Mouse (Mus musculus): ENCODE measurements around the gene Tsg101. TPM values are rescaled to one million over a fixed set of nuclear protein-coding genes. Genes with fewer than 3 reads are reported as not detected.
A peak's percentile ranks its signal among the peaks of the same experiment; 100 is the strongest.

Tsg101 gene
- polyA plus RNA-seq (2015; fragmentation: Nextera tagmentation; extraction: Ambion mirVana) = 292 and 317 TPM in 2 replicates

GRCm38 (mm10) chr7:46919551-46920176 is at the start of gene Tsg101:
Gene Tsg101, minus strand, starts transcription at chr7:46919969.
- Histone ChIP-seq H3K36me3 (no peaks in the 10 kb centered on the region), H3K27ac (replicated peaks) (peak within 1 kb of the TSS; percentile 96), H3K9ac (replicated peaks) (peak within 1 kb of the TSS; percentile 96), H3K4me1 (peaks cover 38% of the 10 kb centered on the region), H3K4me2 (peak within 1 kb of the TSS; percentile 75), H3K27me3 (replicated peaks) (no peaks in the 10 kb centered on the region), H3K4me3 (replicated peaks) (peak within 1 kb of the TSS; percentile 96), H3K9me3 (replicated peaks) (no peaks in the 10 kb centered on the region)
- WGBS = under 1% methylated on average over 69 of the region's 75 CpGs
- ATAC-seq (ENCODE audit: low FRiP score) = peak; percentile 95

DNA sequence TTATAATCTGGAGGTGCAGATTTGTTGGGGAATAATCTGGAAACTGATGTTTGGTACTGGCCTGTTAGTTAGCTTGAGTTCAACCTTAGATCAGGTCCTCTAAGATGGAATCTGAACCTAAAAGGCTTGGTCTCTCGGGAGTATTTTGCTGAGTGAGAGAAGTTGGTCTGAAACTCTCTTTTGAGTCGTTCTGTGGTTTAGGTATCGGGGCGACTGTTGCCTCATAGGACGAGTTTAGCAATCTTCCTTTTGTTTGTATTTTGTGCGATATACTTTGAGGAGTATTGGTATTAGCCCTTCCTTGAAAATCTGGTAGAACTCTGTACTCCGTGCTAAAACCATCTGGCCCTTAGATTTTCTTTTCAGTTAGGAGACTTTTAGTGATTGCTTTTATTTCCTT is 44.3 kb upstream of the Tsg101 start:
- no peak overlapping the region for H3K9ac ChIP-seq (replicated peaks)
- peaks cover 12% of the 10 kb centered on the region for H3K4me1 ChIP-seq
- no peak for ATAC-seq (ENCODE audit: low FRiP score)
- H3K27ac ChIP-seq (replicated peaks) = no peak overlapping the region
- no peak overlapping the region for H3K4me3 ChIP-seq (replicated peaks)
- H3K27me3 ChIP-seq (replicated peaks) = peaks cover 6% of the 10 kb centered on the region; the same call in 1 of the 2 replicates
- 85% methylated on average over 7 of the region's 7 CpGs for WGBS
- no peaks in the 10 kb centered on the region for H3K9me3 ChIP-seq (replicated peaks)
- H3K4me2 ChIP-seq = no peak overlapping the region
- no peaks in the 10 kb centered on the region for H3K36me3 ChIP-seq

DNA sequence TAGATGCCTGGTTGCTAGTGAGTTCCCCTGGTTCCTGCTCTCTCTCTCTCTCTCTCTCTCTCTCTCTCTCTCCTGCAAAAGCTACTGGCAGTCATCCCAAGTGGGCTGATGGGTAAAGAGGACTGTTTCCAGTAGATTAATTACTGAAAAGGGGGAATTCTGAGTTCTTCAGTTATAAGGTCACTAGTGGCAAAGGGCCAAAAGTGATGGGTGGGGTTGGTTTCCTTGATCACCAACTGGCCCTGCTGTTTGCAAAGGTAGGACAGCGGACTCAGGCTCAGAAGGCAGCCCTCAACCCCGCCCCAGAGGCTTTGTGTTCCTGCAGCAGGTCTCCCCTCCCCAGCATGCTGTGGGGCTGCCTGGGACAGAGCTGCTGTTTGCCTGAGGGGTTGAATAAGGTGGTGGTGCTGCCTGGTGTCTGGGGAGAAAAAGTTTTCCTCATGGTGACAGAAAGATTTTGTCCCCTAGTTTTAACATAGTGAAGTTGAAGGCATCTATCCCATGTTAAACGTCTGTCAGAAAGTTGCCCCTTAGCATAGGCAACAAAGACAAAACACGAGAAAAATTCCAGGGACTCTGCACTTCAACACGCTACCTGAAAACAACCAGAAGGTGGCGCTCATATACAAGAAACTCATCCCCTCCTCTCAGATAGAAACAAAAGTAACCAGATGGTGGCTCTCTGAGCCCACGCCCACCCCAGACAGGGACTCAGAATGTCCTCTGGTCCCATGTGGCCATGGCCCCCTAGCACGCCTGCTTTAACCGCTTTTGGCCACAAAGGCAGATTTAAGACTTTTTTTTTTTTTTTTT is 43.2 kb upstream of the Tsg101 start:
- H3K36me3 ChIP-seq = no peaks in the 10 kb centered on the region
- peak overlapping the region; percentile 2; the same call in 1 of the 2 replicates for H3K4me3 ChIP-seq (replicated peaks)
- under 1% methylated on average over 9 of the region's 9 CpGs for WGBS
- ATAC-seq (ENCODE audit: low FRiP score) = peak; percentile 65
- H3K27me3 ChIP-seq (replicated peaks) = peaks cover 6% of the 10 kb centered on the region; the same call in 1 of the 2 replicates
- H3K4me2 ChIP-seq = peak overlapping the region; percentile 41
- peak overlapping the region; percentile 26; the same call in 1 of the 2 replicates for H3K9ac ChIP-seq (replicated peaks)
- H3K4me1 ChIP-seq = peaks cover 14% of the 10 kb centered on the region
- peak overlapping the region; percentile 58; the same call in 1 of the 2 replicates for H3K27ac ChIP-seq (replicated peaks)
- H3K9me3 ChIP-seq (replicated peaks) = no peaks in the 10 kb centered on the region

DNA sequence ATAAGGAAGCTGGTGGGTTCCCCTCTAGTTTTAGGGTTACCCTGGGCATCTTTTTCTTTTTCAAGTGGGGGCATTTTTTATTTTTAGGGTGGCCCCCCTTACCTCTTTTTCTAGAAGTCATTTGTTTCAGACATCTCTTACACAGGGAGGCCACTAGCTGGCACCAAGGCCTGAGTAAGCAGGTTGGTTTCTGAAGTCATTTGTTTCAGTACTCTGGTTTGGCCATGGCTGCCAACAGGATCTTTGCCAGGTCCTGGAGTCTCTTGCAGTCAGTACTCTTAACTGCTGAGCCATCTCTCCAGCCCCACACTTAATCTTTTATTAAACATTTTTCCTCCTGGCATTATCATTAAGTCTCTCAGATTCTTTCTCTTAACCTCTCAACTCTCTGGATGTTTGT is 42.4 kb upstream of the Tsg101 start:
- Histone ChIP-seq H3K9ac (replicated peaks) (no peak overlapping the region), H3K9me3 (replicated peaks) (no peaks in the 10 kb centered on the region), H3K36me3 (no peaks in the 10 kb centered on the region), H3K4me2 (no peak overlapping the region), H3K27ac (replicated peaks) (peak overlapping the region; percentile 23; the same call in 1 of the 2 replicates), H3K4me1 (peaks cover 23% of the 10 kb centered on the region), H3K4me3 (replicated peaks) (no peak overlapping the region), H3K27me3 (replicated peaks) (peaks cover 6% of the 10 kb centered on the region; the same call in 1 of the 2 replicates)
- no peak for ATAC-seq (ENCODE audit: low FRiP score)

DNA sequence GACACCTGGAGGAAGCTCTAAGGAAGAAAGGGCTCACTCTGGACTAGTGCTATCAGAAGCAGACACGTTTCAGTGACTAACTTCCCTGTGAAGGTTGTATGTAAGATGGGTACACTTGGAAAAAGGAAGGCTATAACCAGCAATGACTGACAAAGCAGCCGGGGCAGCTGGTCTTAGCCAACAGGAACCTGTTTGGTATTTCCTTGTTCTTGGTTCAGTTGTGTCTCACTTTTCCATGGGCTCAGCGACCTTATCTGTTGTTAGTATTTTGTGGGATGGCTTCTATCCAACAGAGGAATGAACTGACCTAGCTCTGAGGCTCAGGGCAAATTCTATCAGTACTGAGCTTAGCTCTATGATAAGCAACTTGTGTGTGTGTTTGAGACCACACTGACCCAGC is 41.2 kb upstream of the Tsg101 start:
- no peak for ATAC-seq (ENCODE audit: low FRiP score)
- H3K9me3 ChIP-seq (replicated peaks) = no peaks in the 10 kb centered on the region
- no peak overlapping the region for H3K27ac ChIP-seq (replicated peaks)
- peaks cover 24% of the 10 kb centered on the region for H3K4me1 ChIP-seq
- WGBS = 64% methylated on average over 3 of the region's 3 CpGs
- no peak overlapping the region for H3K9ac ChIP-seq (replicated peaks)
- no peak overlapping the region for H3K4me3 ChIP-seq (replicated peaks)
- H3K4me2 ChIP-seq = no peak overlapping the region
- H3K27me3 ChIP-seq (replicated peaks) = peaks cover 6% of the 10 kb centered on the region; the same call in 1 of the 2 replicates
- H3K36me3 ChIP-seq = no peaks in the 10 kb centered on the region

DNA sequence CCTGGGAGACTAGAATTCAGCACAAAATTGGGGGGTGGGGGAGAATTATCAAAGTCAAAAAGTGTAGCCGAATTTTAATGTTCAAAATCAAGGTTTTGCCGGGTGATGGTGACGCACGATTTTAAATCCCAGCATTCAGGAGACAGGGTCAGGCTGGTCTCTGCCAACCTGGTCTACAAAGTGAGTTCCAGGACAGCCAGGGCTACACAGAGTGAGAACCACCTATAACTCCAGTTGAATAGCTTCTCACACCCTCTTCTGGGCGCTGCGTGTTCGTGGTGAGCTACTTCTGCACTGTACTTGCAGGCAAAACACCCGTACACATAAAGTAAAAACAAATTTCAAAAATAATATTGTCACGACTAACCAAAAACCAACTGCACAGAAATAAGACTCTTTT is 39.1 kb upstream of the Tsg101 start:
- Histone ChIP-seq H3K27me3 (replicated peaks) (peaks cover 6% of the 10 kb centered on the region; the same call in 1 of the 2 replicates), H3K36me3 (peaks cover 12% of the 10 kb centered on the region), H3K4me1 (peaks cover 24% of the 10 kb centered on the region), H3K4me3 (replicated peaks) (peak overlapping the region; percentile 71), H3K9me3 (replicated peaks) (no peaks in the 10 kb centered on the region), H3K9ac (replicated peaks) (peak overlapping the region; percentile 79), H3K4me2 (peak overlapping the region; percentile 90), H3K27ac (replicated peaks) (peak overlapping the region; percentile 51; the same call in 1 of the 2 replicates)
- peak; percentile 53; the same call in 1 of the 2 replicates for ATAC-seq (ENCODE audit: low FRiP score)
- 19% methylated on average over 9 of the region's 9 CpGs for WGBS

DNA sequence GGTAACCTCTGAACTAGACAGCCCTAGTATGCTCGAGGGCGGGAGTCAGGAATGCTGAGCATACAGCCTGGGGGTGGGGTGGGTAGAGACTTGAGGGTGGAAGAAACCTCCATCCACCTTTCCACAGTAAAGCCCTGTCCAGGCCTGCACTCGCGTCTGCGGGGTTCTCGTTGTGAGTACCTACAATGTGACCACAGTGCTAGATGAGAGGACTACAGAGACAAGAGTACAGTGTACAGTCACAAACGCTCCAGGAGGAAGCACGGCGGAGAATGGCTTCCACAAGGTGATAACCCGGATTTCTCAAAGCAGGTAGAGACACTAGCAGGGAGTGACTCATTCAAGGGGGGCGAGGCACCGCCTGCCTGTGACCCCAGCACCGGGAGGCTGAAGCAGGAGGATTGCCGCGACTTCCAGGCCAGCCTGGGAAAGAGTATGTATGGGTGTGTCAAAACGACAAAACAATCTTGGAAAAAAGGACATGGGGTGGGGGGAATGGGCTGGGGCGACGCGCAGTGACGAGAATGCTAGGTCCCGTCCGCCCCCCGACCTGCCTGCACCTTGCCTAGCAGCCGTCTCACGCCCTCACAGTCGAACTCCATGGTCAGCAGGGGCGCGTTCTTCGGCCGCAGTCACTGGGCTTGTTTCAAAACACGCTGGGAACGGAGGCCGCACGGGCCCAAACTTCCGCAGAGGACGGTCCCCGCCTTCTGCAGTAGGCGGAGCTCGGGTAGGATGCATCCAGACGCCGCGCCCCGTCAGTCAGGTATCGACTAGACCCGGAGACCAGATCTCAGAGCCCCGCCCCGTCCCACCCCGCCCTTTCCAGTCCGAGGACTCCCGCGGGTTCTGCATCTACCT is 38.3 kb upstream of the Tsg101 start, which contains the start of gene Uevld:
TSS of gene Uevld (minus strand) at position 697 of the 861 bp plus-strand sequence.
- Histone ChIP-seq H3K4me2 (peak within 1 kb of the TSS; percentile 90), H3K4me3 (replicated peaks) (peak within 1 kb of the TSS; percentile 71), H3K27me3 (replicated peaks) (peaks cover 6% of the 10 kb centered on the region; the same call in 1 of the 2 replicates), H3K27ac (replicated peaks) (peak within 1 kb of the TSS; percentile 51; the same call in 1 of the 2 replicates), H3K9me3 (replicated peaks) (no peaks in the 10 kb centered on the region), H3K9ac (replicated peaks) (peak within 1 kb of the TSS; percentile 79), H3K36me3 (peaks cover 19% of the 10 kb centered on the region), H3K4me1 (peaks cover 18% of the 10 kb centered on the region)
- peak; percentile 92 for ATAC-seq (ENCODE audit: low FRiP score)
- WGBS = under 1% methylated on average over 51 of the region's 51 CpGs

DNA sequence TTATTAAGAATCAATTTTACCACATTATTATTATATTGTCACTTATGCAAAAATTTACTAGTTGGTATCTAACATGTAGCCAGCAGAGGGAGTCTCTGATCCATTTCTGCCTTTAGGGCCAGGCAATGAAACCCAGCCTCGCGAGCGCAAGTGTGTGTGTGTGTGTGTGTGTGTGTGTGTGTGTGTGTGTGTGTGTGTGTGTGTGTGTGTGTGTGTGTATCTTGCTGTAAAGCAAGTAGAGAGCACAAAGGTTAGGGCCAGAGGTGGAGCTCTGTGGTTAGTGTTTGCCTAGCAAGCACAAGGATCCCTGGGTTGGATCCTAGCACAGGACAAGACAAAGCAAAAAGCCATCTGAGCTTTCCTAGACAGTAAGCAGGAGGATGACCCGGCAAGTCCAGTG is 16.1 kb upstream of the Tsg101 start:
- Histone ChIP-seq H3K27me3 (replicated peaks) (no peaks in the 10 kb centered on the region), H3K27ac (replicated peaks) (no peak overlapping the region), H3K9me3 (replicated peaks) (no peaks in the 10 kb centered on the region), H3K9ac (replicated peaks) (no peak overlapping the region), H3K4me1 (no peaks in the 10 kb centered on the region), H3K4me2 (no peak overlapping the region), H3K4me3 (replicated peaks) (no peak overlapping the region), H3K36me3 (peaks cover 40% of the 10 kb centered on the region)
- no peak for ATAC-seq (ENCODE audit: low FRiP score)
- 55% methylated on average over 4 of the region's 4 CpGs for WGBS

DNA sequence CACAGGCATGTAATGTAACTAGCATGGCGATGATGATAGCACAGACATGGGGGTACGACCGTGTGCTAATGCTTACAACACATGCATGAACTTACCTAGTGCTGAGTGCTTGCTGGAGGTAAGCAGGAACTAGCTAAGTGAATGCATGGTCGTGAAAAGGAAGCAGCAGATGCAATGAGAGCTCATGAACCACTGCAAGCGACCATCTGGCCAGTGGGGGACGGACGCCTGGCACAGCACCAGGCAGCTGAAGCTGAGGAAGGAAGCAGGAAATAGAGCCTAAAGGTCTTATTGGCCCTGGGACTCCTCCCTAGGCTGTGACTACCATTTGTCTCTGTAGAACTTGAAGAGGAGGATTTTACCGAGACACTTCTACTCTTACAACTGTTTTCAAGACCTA is 15.0 kb upstream of the Tsg101 start:
- Histone ChIP-seq H3K4me3 (replicated peaks) (no peak overlapping the region), H3K27ac (replicated peaks) (no peak overlapping the region), H3K9ac (replicated peaks) (no peak overlapping the region), H3K4me2 (no peak overlapping the region), H3K27me3 (replicated peaks) (no peaks in the 10 kb centered on the region), H3K36me3 (peaks cover 43% of the 10 kb centered on the region), H3K9me3 (replicated peaks) (no peaks in the 10 kb centered on the region), H3K4me1 (no peaks in the 10 kb centered on the region)
- no peak for ATAC-seq (ENCODE audit: low FRiP score)
- 80% methylated on average over 8 of the region's 8 CpGs for WGBS

- Histone ChIP-seq H3K9me3 (replicated peaks) (no peaks in the 10 kb centered on the region), H3K9ac (replicated peaks) (no peak overlapping the region), H3K27me3 (replicated peaks) (no peaks in the 10 kb centered on the region), H3K36me3 (peaks cover 41% of the 10 kb centered on the region), H3K4me2 (no peak overlapping the region), H3K4me1 (no peaks in the 10 kb centered on the region), H3K4me3 (replicated peaks) (no peak overlapping the region), H3K27ac (replicated peaks) (no peak overlapping the region)
- WGBS = 94% methylated on average over 3 of the region's 3 CpGs
- ATAC-seq (ENCODE audit: low FRiP score) = no peak
Measured at GRCm38 (mm10) chr7:46931370-46931769, 11.6 kb upstream of the Tsg101 start.

- WGBS = 94% methylated on average over 5 of the region's 5 CpGs
- Histone ChIP-seq H3K27me3 (replicated peaks) (no peaks in the 10 kb centered on the region), H3K9ac (replicated peaks) (no peak overlapping the region), H3K4me1 (no peaks in the 10 kb centered on the region), H3K4me3 (replicated peaks) (no peak overlapping the region), H3K27ac (replicated peaks) (no peak overlapping the region), H3K4me2 (no peak overlapping the region), H3K36me3 (peaks cover 30% of the 10 kb centered on the region), H3K9me3 (replicated peaks) (no peaks in the 10 kb centered on the region)
- ATAC-seq (ENCODE audit: low FRiP score) = no peak
Measured at GRCm38 (mm10) chr7:46928291-46928690, 8.5 kb upstream of the Tsg101 start.

Measured in neural tube, embryonic 15.5 days (tissue).